Mouse (Mus musculus) E14TG2a.4 (cell line): Measurements from ENCODE around the gene Fam207a.

ENCODE experiments used
- CTCF ChIP-seq: conservative IDR thresholded peaks from 2 replicates; pipeline ENCODE4 v1.5.1; 2014; ENCODE audit warnings: low read length
- NANOG ChIP-seq: IDR thresholded peaks from 2 replicates; pipeline ENCODE4 v1.6.1; 2014; ENCODE audit warnings: borderline replicate concordance, low read length, mixed read lengths

DNA sequence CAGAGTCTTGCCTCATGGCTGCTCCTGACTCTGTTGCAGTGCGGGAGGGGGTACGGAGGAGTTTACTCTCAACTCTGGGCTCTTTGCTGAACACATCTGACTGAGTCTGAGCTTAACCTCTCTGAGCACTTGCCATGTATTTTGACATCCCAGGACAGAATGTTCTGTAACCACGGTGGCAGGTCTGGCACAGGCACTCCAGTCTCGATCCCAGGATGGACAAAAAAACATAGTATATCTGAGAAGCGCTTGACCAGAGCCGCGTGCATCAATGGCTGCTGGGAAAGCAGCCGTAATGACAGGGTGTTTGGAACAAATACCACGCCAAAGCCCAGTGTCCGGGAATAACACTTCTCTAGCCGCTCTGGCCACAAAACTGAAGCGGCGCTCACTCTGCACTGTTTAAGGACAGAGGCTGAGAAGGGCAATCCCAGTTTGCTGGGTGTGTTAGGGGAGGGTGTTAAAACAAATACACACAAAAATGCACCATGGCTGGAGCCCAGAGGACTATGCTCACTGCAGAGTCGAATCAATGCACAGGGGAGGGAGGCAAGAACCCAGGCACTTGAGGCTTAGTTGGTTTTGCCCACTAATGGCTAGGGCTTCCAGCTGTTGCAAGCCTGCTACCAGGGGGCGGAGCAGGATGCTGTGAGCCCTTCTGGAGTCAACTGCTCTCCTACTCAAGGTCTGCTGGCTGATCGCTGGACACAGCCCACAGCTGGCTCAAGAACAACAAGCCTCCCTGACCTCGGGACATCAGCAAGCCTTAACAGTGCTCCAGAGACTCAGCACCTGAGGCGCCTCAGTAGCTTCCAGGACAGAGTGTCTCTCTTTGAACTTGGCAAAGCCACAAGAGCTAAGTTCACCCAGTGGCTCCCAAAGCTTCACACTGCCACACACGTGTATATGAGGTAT is 74.5 kb downstream of the Fam207a start:
- TF ChIP-seq CTCF (no peak), NANOG (no peak)
